ENCODE assay signal across 38 mouse cellular contexts in genomic region chr17:36922715-36923114, GRCm38 (mm10). TPM values are rescaled to one million over a fixed set of nuclear protein-coding genes. Genes with fewer than 3 reads are reported as not detected.
"Had no signal": no experiment of that assay in that cellular context is flagged by ENCODE, and none has a peak within 500 bp of the region (broad histone marks: within the 10 kb centered on the region; RNA-seq: fewer than 3 reads in every experiment).

No protein-coding gene starts in this region.

- H3K36me3 ChIP-seq: heart, embryonic 10.5 days; heart, embryonic 13.5 days; heart, embryonic 15.5 days; hindbrain, embryonic 12.5 days; hindbrain, embryonic 15.5 days; limb, embryonic 13.5 days; limb, embryonic 15.5 days; liver, embryonic 13.5 days; liver, embryonic 15.5 days had no signal

- H3K9me3 ChIP-seq: heart, embryonic 10.5 days; heart, embryonic 13.5 days; heart, embryonic 15.5 days; hindbrain, embryonic 12.5 days; hindbrain, embryonic 15.5 days; limb, embryonic 13.5 days; limb, embryonic 15.5 days; liver, embryonic 13.5 days; liver, embryonic 15.5 days had no signal

- H3K27ac ChIP-seq: heart, embryonic 10.5 days; heart, embryonic 13.5 days; heart, embryonic 15.5 days; hindbrain, embryonic 12.5 days; hindbrain, embryonic 15.5 days; hindbrain, postnatal 0 days; layer of hippocampus, adult 2 months; limb, embryonic 13.5 days; limb, embryonic 15.5 days; liver, embryonic 13.5 days; liver, embryonic 15.5 days had no signal

- DNase-seq: gastrocnemius, postnatal 14 days; gastrocnemius, postnatal 36 days; heart, adult 18-20 months; heart, postnatal 14 days; heart, postnatal 36 days; kidney, adult 18-20 months; kidney, adult 8-10 months; kidney, postnatal 10 days; kidney, postnatal 25 days; kidney, postnatal 4 days; layer of hippocampus, postnatal 36 days; left cerebral cortex, postnatal 4 days; liver, embryonic 13.5 days had no signal

- H3K4me3 ChIP-seq: heart, embryonic 10.5 days; heart, embryonic 13.5 days; heart, embryonic 15.5 days; hindbrain, embryonic 12.5 days; hindbrain, embryonic 15.5 days; layer of hippocampus, adult 2 months; limb, embryonic 13.5 days; limb, embryonic 15.5 days; liver, embryonic 13.5 days; liver, embryonic 15.5 days had no signal

- H3K4me2 ChIP-seq: heart, embryonic 13.5 days; heart, embryonic 15.5 days; hindbrain, embryonic 12.5 days; hindbrain, embryonic 15.5 days; limb, embryonic 13.5 days; limb, embryonic 15.5 days; liver, embryonic 11.5 days; liver, embryonic 13.5 days; liver, embryonic 15.5 days had no signal

- ATAC-seq: hindbrain, postnatal 0 days had no signal

- H3K27me3 ChIP-seq: hindbrain, embryonic 12.5 days; hindbrain, embryonic 15.5 days; limb, embryonic 13.5 days; limb, embryonic 15.5 days; liver, embryonic 13.5 days had no signal

- H3K9ac ChIP-seq: heart, embryonic 13.5 days; heart, embryonic 15.5 days; hindbrain, embryonic 12.5 days; hindbrain, embryonic 15.5 days; limb, embryonic 13.5 days; limb, embryonic 15.5 days; liver, embryonic 13.5 days; liver, embryonic 15.5 days had no signal

- H3K4me1 ChIP-seq: heart, embryonic 10.5 days; heart, embryonic 13.5 days; heart, embryonic 15.5 days; hindbrain, embryonic 12.5 days; hindbrain, embryonic 15.5 days; limb, embryonic 13.5 days; limb, embryonic 15.5 days; liver, embryonic 13.5 days; liver, embryonic 15.5 days had no signal

RNA-seq across cellular contexts. Expression of gene Rnf39, which starts 20.0 kb away (rescaled TPM):
- total RNA-seq: gastrocnemius, postnatal 14 days; gastrocnemius, postnatal 36 days; hematopoietic stem cell, adult 5-6 weeks had no signal
- polyA plus RNA-seq: heart, embryonic 10.5 days; liver, embryonic 13.5 days had no signal

RNA-seq across cellular contexts. Expression of gene Trim31, which starts 24.8 kb away (rescaled TPM):
- total RNA-seq: gastrocnemius, adult 18-20 months; gastrocnemius, adult 8-10 months; gastrocnemius, postnatal 14 days; gastrocnemius, postnatal 36 days; heart, adult 18-20 months; heart, adult 8-10 months; heart, postnatal 14 days; heart, postnatal 36 days; hematopoietic stem cell, adult 5-6 weeks; hindbrain, postnatal 0 days; layer of hippocampus, postnatal 10 days; layer of hippocampus, postnatal 36 days; left cerebral cortex, adult 18-20 months; left cerebral cortex, adult 8-10 months; left cerebral cortex, postnatal 10 days; left cerebral cortex, postnatal 25 days; left cerebral cortex, postnatal 4 days had no signal
- polyA plus RNA-seq: heart, embryonic 10.5 days; heart, embryonic 13.5 days; heart, embryonic 15.5 days; heart, postnatal 0 days; hindbrain, embryonic 12.5 days; hindbrain, embryonic 15.5 days; hindbrain, postnatal 0 days; kidney, embryonic 14.5 days; kidney, embryonic 16.5 days; limb, embryonic 11.5 days; limb, embryonic 13.5 days; limb, embryonic 15.5 days; liver, embryonic 11.5 days; liver, embryonic 13.5 days; liver, embryonic 15.5 days had no signal

RNA-seq across cellular contexts. Expression of gene Trim40, which starts 32.8 kb away (rescaled TPM):
- total RNA-seq: gastrocnemius, adult 18-20 months; gastrocnemius, adult 8-10 months; gastrocnemius, postnatal 14 days; gastrocnemius, postnatal 36 days; heart, adult 18-20 months; heart, postnatal 14 days; heart, postnatal 36 days; hematopoietic stem cell, adult 5-6 weeks; hindbrain, postnatal 0 days; layer of hippocampus, adult 2 months; layer of hippocampus, postnatal 10 days; layer of hippocampus, postnatal 36 days; left cerebral cortex, postnatal 10 days; left cerebral cortex, postnatal 25 days; left cerebral cortex, postnatal 4 days had no signal
- polyA plus RNA-seq: gonadal fat pad, adult 2 months; heart, embryonic 10.5 days; heart, embryonic 13.5 days; heart, embryonic 15.5 days; heart, postnatal 0 days; hindbrain, embryonic 12.5 days; hindbrain, postnatal 0 days; kidney, embryonic 14.5 days; kidney, embryonic 16.5 days; limb, embryonic 11.5 days; limb, embryonic 13.5 days; limb, embryonic 15.5 days; liver, embryonic 11.5 days; liver, embryonic 13.5 days; liver, embryonic 15.5 days had no signal
